Mouse (Mus musculus): ENCODE data around the gene Larp4b.
A peak's percentile ranks its signal among the peaks of the same experiment; 100 is the strongest.

Larp4b gene

DNA sequence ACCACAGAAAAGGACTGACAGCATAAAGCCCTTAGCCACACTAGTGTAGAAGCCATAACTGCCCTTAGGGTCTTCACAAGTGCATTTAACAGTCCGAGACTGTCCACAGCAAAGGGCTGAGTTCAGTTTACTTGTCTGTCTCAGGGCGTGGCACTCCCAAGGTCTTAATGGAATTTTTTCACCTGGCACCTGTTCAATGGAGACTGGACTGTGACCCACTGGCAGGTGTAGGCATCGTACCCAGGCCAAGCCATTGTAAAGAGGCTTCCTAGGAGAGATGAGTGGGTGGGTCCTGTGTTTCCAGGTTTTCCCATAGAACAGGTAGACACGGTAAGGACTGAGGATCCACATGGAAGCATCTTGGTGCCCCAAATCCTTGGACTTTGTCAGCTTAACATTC is 84.6 kb downstream of the Larp4b start:
- no peak for DNase-seq (ENCODE audit: low read depth, low spot score)

DNA sequence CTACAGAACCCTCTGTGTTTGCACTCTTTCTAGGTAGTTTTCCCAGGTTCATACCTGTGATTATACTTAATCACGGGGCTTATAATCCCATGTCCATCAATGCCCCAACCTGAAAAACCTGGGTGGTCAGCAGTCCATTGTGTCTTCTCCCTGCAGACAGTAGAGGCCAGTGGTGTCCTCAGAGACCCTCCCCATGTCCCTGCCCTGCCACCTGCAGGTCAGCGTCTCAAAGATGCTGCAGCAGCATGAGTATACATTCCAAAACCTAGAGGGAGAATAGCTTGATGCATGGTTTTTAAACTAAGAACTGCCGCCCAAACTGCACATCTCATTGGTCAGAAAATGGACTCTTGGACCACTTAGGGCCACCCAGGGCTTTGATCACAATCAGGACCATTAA is 85.0 kb downstream of the Larp4b start:
- DNase-seq (ENCODE audit: low read depth, low spot score): no peak

DNA sequence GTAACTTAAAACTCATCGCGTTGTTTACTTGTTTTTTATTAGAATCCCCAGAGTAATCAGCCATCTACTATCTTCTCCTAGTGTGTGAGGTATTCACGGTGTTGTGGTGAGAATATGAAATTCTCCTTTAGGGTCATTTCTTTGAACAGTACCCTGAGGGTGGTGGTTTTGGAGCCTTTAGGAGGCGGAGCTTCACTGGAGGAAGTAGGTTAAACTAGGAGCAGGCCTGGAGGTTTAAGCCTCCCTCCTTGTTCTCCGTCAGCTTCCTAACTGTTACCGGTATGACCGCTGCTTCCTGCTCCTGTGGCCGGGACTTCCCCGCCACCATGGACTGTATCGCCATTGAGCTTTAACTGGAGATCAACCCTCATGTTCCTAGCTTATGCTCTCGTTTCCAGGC is 86.5 kb downstream of the Larp4b start:
- DNase-seq (ENCODE audit: low read depth, low spot score): no peak

DNA sequence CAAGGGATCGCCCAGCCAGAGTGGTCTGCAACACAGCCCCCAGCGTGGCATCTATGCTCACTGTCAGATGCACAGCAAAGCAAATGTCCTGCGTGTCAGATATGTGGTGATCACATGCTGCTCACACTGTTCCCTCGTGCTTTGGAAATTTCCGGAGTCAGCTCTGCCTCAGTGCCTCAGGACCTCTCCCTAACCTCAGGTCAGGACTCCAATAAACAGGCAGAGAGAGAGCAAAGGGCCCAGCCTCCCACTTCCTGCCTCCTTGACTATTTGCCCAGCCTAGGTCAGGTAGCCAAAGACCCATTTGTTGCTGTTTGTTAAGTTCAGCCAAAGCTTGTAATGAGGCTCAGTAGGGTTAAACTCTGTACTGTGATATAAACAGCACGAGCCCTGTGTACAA is 87.4 kb downstream of the Larp4b start:
- DNase-seq (ENCODE audit: low read depth, low spot score): no peak

DNA sequence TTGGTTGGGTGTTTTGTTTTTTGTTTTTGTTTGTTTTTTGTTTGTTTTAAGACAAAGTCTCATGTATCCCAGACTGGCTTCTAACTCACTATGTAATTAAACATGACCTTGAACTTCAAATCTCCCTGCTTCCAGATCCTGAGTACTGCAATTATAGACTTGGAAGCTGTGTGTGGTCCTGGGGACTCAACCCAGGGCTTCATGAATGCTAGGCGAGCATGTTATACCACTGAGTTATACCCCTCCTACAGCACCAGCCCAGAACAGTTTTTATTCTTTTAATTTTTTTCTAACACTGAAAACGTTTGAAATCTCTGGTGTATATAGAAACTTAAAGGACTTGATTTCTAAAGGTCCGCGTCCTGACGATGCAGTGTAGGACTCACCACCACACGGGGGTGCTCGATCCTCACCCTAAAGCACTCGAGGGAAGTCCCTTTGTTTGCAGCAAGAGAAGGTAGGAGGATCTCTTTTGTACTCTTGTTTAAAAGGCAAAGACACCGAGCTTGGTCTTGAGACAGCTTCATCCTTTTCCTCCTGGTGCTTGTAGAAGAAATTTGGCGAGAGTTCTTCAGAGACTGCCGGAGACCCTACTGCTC is 88.1 kb downstream of the Larp4b start:
- peak; percentile 88 for DNase-seq (ENCODE audit: low read depth, low spot score)

DNA sequence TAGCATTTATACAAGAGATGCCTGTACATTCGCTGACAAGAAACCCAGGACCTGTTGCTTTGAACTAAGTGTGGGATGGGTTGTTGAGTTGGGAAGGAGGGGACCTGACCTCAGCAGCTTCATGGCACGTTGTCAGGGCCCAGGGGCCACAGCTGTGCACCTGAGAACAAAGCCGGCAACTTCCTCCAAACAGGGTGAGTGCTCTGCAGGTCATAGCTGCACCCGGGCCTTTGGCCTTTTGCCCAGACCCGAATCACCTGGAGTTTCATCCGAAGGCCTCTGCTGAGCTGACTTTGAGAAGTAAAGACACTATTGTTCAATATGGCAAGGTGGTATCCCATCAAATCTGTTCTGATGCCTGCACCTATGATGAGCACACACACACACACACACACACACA is 90.6 kb downstream of the Larp4b start:
- no peak for DNase-seq (ENCODE audit: low read depth, low spot score)

DNA sequence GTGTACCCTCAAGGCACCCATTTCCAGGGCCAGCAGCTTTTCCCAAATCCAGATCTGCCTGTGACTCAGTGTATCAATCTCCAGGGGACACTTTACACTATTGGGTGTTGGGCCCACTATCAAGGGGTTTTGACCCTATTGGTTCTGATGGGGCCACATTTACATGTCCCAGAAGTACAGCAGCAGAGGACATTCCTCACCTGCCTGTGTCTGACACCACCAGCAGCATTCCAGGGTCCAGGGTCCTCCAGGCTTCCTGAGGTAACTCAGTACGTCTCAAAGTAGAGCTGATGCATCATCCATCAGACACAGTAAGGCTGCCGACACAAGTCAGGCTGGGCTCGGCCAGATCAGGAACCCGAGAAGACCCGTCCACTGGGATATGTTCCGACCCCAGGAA is 91.0 kb downstream of the Larp4b start:
- DNase-seq (ENCODE audit: low read depth, low spot score): no peak

DNA sequence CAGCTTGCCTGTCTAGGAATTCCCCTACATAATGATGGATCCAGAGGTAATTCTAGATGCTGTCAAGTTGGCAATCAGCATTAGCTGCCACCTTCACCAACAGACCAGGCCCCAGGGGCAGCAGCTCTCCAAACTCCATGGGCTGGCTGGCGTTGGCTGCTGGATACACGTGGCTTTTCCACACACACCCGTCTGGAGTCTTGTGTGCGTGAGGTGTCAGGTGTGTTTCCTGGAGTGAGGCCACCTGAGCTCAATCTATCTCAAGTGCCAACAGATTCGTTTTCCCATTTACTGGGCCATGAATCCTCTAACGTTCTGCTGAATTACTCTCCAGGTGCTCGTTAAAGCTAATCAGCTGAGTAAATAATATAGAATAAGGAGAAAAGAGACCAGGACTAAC is 93.5 kb downstream of the Larp4b start:
- DNase-seq (ENCODE audit: low read depth, low spot score): no peak

DNA sequence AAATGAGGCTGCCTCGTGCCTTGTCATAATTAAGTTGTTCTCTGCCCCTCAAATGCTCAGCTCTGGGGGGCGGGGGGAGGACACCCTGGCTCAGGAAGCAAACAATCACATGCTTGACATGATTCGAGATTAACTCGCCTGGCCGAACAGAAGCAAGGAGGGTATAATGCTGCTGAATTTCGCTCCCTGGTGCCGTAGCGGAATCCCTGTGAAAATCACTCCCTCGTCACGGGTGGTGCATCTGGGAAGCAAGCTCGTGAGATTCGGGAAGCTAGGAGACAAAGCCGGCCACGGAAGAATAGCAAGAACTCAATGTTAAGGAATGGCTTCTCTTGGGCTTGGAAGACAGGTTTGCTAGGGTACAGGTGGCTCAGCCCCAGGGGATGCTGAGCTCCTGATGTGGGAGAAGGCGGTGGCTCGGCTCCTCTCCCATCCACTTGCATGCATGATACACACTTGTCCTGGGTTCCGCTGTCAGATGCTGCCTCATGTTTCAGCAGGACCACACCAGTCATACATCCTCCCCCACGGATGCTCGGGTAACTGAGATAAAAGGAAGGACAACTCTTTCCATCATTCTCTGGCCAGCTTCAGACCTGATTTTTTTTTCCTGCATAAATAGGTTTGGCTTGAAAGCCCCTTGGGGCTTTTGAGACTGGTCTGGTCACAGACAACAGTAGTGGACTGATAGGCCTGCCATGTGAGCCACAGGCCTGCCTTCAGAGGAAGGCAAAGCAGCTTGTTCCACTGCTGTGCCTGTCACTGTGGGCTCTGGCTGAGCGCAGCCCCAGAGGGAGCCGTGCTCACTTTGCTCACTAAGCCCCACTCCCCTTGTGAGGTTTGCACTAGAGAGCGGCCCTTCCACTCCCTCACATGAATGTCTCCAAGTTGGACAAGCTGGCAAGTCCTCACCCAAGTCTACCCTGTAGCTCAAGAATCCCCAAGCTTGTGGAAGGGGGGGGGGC is 94.2 kb downstream of the Larp4b start:
- DNase-seq (ENCODE audit: low read depth, low spot score): no peak

DNA sequence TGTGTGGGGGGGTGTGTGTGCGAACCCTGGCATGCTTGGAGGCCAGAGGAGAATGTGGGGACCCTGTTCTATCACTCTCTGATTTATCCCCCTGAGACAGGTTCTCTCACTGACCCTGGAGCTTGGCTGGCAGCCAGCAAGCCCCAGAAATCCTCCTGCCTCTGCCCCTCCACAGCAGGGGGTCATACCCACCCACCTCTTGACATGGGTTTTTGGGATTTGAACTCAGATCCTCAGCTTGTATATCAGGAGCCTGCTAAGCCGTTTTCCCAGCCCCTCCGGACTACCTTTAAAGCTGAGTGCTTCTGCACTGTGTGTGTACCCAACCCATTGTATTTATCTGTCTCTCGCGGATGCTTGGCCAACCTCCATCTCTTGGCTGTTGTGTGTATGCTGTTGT is 95.8 kb downstream of the Larp4b start:
- no peak for DNase-seq (ENCODE audit: low read depth, low spot score)

DNA sequence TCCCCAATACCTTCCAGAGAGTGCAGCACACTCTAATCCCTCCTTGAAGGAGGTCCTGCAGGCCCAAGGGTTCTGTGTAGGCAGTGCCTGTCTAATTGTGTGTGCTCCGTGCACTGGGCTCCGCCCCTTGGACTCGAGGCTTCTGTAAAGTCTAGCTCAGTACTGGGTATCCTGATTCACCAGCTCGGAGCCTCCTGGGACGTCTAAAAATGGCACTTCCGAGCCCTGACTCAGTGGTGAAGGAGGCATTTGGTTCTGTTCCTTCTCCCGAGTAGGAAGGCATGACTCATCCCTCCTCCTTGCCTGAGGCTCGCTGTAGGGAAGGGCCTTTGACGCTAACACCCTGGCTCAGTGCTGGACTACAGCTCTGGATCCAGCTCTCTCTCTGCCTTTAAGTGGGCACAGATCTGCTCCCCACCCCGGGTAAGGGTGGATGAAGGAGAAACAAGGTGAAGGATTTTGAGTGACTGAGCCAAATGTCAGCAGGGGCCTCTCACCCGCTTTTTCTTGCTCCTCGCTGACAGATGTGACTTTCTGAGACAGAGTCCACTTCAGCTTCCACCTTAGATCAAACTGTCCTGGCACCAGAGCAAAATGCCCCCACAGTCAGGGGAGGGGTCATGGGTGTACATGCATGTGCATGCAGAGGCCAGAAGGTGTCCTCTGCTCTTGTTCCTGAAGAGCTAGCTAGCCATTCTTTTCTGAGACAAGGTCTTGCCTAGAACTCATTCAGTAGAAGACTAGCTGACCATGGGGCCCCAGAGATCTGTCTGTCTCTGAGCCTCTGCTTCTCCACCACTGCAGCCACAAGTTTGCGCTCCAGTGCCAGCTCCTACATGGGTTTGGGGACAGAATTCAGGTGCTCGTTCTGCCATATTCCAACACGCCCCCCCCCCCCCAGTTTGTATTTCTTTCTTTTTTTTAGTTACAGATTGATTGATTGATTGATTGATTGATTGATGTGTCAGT is 97.8 kb downstream of the Larp4b start:
- peak; percentile 28 for DNase-seq (ENCODE audit: low read depth, low spot score)

DNA sequence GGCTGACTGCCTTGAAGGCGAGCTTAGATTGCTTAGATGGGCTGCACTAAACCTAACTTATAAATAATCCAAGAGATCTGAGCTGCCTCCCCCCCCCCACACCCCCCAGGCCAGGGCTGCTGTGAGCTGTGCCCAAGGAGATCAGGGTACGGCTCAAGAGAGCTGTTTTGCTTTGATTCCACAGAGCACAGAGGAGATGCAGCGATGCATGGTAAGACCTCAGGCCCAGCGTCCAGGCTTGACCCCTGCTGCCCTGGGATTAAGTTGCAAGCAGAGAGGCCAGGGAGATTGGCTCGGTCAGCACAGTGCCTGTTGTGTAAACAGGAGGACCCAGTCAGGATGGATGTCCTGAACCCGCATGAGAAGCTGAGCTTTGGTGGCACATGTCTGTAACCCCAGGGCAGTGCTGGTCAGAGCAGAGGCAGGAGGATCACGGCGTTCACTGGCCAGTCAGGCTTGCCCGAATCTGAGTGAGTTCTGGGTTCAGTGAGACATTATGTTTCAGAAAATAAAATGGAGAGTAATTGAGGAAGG is 99.2 kb downstream of the Larp4b start:
- DNase-seq (ENCODE audit: low read depth, low spot score): no peak

DNA sequence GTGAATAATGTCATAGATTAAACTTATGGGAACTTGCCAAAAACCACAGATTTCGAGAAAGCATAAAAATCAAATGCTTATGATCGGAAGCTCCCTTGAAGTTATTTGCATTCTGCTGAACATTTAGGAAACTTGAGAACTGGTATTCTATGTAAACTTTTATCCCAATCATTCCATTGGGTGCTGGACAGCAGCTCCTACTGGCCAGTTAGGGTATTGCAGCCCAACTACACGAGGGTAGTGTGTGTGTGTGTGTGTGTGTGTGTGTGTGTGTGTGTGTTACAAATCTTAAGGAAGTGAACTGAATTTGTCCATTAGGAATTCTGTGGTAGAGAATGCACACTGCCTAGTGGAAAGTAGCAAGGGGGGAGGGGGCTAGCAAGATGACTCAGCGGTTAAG is 101.0 kb downstream of the Larp4b start:
- DNase-seq (ENCODE audit: low read depth, low spot score): peak; percentile 77

DNA sequence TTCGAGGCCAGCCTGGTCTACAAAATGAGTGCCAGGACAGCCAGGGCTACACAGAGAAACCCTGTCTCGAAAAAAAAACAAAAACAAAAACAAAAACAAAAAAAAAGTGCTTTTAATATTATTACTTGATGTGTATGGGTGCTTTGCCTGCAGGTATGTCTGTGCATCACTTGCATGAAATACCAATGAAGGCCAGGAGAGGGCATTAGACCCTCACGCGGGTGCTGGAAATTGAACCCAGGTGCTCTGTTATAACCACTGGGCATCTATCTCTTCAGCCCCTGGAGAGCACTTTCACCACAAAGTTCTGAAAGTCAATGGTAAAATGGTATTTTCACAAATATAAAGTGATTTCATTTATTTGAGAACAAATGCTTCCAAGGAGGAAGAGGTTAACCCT is 101.9 kb downstream of the Larp4b start:
- peak; percentile 77 for DNase-seq (ENCODE audit: low read depth, low spot score)

DNA sequence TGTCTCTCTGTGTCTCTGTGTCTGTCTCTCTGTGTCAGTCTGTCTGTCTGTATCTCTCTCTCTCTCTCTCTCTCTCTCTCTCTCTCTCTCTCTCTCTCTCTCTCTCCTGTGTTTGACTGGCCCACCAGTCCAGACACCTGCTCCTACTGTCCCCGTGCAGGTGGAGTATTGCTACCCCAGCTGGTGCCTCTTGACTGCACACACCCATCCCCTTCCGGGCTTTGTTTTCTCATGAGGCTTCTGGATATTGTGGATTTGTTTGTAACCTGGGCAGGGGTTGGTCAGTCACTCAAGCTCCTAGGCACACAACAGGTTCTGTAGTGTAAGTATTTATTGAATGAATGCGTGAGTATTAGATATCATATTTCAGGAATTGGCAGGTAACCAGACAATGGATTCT is 104.4 kb downstream of the Larp4b start:
- DNase-seq (ENCODE audit: low read depth, low spot score): no peak

DNA sequence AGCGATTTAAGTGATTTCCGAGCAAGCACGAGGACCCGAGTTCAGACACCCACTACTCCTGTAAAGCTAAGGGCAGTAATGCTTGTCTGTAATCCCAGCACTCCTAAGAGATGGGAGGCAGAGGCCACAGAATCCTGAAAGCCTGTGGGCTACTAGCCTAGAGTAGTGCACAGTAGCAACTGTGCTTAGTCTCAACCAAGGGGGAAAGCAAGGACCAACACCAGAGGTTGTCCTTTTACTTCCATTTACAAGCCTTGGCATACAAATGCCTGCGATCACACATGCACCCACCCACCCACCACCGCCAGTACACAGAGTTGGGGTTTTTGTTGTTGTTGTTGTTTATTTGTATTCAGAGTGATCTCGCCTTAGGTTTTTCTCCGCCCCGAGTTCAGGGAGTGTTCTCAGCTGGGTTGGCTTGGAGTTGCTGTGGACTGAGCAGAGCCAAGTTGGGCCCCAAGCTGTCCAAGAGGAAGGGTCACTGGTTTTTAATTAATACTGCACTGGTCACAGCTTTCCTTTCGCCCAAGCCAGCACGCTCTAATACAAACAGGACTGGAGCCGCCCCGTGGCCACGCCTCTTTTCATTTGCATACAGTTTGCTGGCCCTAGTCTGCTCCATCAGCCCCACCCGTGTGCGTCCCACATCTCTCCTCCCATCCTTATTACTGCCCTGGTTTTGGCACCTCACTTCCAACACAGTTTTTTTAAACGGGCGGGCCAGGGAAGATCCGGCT is 105.2 kb downstream of the Larp4b start:
- peak; percentile 76 for DNase-seq (ENCODE audit: low read depth, low spot score)

DNA sequence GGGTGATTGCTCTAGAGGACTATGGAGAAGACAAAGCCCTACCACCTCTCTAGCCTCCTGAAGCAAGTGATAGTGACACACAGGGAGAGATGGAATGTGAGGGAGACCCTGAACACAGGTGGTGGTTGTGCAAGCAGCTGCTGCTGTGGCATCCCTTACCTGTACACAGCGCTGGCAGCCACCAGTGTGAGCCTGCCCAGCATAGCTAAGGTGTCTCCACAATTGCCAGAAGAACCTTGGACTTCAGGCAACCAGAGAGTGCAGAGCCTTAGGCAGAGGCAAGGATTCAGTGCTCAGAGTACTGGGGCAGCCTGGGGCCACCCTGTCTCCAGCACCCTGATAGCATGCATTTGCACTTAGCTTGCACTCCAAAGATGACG is 105.8 kb downstream of the Larp4b start:
- DNase-seq (ENCODE audit: low read depth, low spot score): no peak

DNA sequence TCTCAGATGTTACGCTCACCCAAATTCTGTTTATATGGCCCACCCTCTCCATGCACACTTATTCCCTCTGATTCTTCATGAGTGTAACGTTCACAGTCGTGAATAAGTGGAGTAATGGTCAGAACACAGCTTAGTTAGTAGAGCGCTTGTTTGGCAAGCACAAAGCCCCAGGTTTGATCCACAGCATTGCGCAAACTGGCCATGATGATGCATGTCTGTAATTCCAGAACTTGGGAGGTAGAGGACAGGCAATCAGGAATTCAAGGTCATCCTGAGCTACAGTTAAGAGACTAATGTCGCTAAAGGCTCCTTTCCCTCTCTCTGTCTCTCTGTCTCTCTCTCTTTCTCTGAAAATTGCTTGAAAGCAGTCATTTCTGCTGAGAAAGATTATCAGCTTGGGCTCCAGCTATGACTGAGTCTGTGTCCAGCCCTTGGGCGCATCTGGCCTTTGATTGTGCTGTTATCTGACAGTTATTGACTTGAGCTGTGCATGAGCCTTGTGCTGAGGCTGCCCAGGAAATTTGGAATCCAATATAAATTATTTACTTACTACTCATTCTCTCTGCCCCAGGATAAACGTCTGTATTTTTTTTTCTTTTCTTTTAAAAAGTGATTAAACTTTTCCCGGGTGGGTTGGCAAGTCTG is 129.2 kb downstream of the Larp4b start:
- no peak for DNase-seq (ENCODE audit: low read depth, low spot score)
